Mouse (Mus musculus) heart, adult 2 months (tissue): ENCODE measurements at regions not wholly inside any gene's neighbourhood (a gene's known extent, or its start where the extent isn't known, plus 50 kb on each side); places are given as distances from the start of the nearest gene placed in this dataset.

ENCODE experiments used
- CTCF ChIP-seq: fragments of 200-600 bp; IDR thresholded peaks from 2 replicates; pipeline ENCODE4 v1.8.1; 2022; ENCODE audit warnings: antibody characterized with exemption, mild to moderate bottlenecking, moderate library complexity
- POLR2A ChIP-seq: fragments of 200-500 bp; IDR thresholded peaks from 2 replicates; pipeline ENCODE4 v1.6.1; 2011; ENCODE audit warnings: mild to moderate bottlenecking, low read depth, low read length, control low read depth; ENCODE audit not compliant: insufficient read depth

DNA sequence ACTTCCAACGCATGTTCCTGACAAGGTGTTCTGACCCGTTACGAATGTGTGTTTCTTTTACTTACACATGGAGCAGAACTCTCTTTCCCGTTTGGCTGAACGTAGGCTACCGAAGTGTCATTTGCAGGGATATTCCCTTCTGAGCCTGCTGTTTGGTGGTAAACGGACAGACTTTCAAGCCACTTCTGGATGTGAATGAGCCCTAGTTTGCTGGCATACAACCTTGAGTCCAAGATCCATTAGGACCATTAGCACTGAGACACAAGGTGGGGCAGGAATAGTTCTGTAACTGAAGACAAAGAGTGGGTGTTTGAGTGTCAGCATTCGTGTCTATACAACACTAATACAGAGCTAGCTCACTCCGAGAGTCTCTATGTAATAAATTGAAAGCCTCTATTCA is 113.3 kb upstream of the Rmdn2 start:
- TF ChIP-seq POLR2A (no peak), CTCF (no peak)
